Mouse (Mus musculus): Measurements from ENCODE around the gene Gabrp. TPM values are rescaled to one million over a fixed set of nuclear protein-coding genes. Genes with fewer than 3 reads are reported as not detected.

Gabrp gene
- not detected for total RNA-seq (2021)
- long read RNA-seq = 0 reads

- DNase-seq (ENCODE audit: low spot score in 2 of 2) = no peak
Observed at GRCm38 (mm10) chr11:33578859-33579258, at the start of gene Gabrp. Gene Gabrp (minus strand): TSS chr11:33578959.

- no peak for DNase-seq (ENCODE audit: low spot score in 2 of 2)
Observed at GRCm38 (mm10) chr11:33627136-33627742, 48.5 kb upstream of the Gabrp start.

- DNase-seq (ENCODE audit: low spot score in 2 of 2) = peak; percentile 84 to 86
Observed at GRCm38 (mm10) chr11:33614218-33614617, 35.5 kb upstream of the Gabrp start.

GRCm38 (mm10) chr11:33607784-33608183 is 29.0 kb upstream of the Gabrp start:
- DNase-seq (ENCODE audit: low spot score in 2 of 2) = no peak

- no peak for DNase-seq (ENCODE audit: low spot score in 2 of 2)
Observed at GRCm38 (mm10) chr11:33603174-33603573, 24.4 kb upstream of the Gabrp start.

GRCm38 (mm10) chr11:33598986-33599385 is 20.2 kb upstream of the Gabrp start, which contains the start of gene D130052B06Rik:
Gene D130052B06Rik (plus strand): TSS chr11:33599302.
- peak in 1 of 2 experiments; percentile 9 for DNase-seq (ENCODE audit: low spot score in 2 of 2)

- DNase-seq (ENCODE audit: low spot score in 2 of 2) = no peak
Observed at GRCm38 (mm10) chr11:33596655-33597054, 17.9 kb upstream of the Gabrp start.

GRCm38 (mm10) chr11:33592826-33593225 is 14.1 kb upstream of the Gabrp start:
- DNase-seq (ENCODE audit: low spot score in 2 of 2) = no peak

- no peak for DNase-seq (ENCODE audit: low spot score in 2 of 2)
Observed at GRCm38 (mm10) chr11:33590771-33591170, 12.0 kb upstream of the Gabrp start.

- DNase-seq (ENCODE audit: low spot score in 2 of 2) = no peak
Observed at GRCm38 (mm10) chr11:33586614-33587013, 7.9 kb upstream of the Gabrp start.

- no peak for DNase-seq (ENCODE audit: low spot score in 2 of 2)
Observed at GRCm38 (mm10) chr11:33579621-33580020, 862 bp upstream of the Gabrp start.

- DNase-seq (ENCODE audit: low spot score in 2 of 2) = no peak
Observed at GRCm38 (mm10) chr11:33574944-33575343, 3.8 kb downstream of the Gabrp start.

GRCm38 (mm10) chr11:33570413-33570812 is 8.3 kb downstream of the Gabrp start:
- DNase-seq (ENCODE audit: low spot score in 2 of 2) = peak; percentile 8 to 43

- no peak for DNase-seq (ENCODE audit: low spot score in 2 of 2)
Observed at GRCm38 (mm10) chr11:33563921-33564320, 14.8 kb downstream of the Gabrp start.

- DNase-seq (ENCODE audit: low spot score in 2 of 2) = peak; percentile 30
Observed at GRCm38 (mm10) chr11:33554123-33554522, 24.6 kb downstream of the Gabrp start.

GRCm38 (mm10) chr11:33550861-33551560 is 27.7 kb downstream of the Gabrp start:
- DNase-seq (ENCODE audit: low spot score in 2 of 2) = no peak

- peak; percentile 8 to 19 for DNase-seq (ENCODE audit: low spot score in 2 of 2)
Observed at GRCm38 (mm10) chr11:33547386-33547785, 31.4 kb downstream of the Gabrp start.

- DNase-seq (ENCODE audit: low spot score in 2 of 2) = no peak
Observed at GRCm38 (mm10) chr11:33544945-33545344, 33.8 kb downstream of the Gabrp start.

- no peak for DNase-seq (ENCODE audit: low spot score in 2 of 2)
Observed at GRCm38 (mm10) chr11:33544121-33544520, 34.6 kb downstream of the Gabrp start.

- no peak for DNase-seq (ENCODE audit: low spot score in 2 of 2)
Observed at GRCm38 (mm10) chr11:33537390-33538125, 41.2 kb downstream of the Gabrp start.

GRCm38 (mm10) chr11:33536636-33537035 is 42.1 kb downstream of the Gabrp start:
- no peak for DNase-seq (ENCODE audit: low spot score in 2 of 2)

GRCm38 (mm10) chr11:33534541-33534940 is 44.2 kb downstream of the Gabrp start:
- no peak for DNase-seq (ENCODE audit: low spot score in 2 of 2)
